Mouse (Mus musculus) MEL (cell line): ENCODE data around the gene Atp8b3. TPM values are rescaled to one million over a fixed set of nuclear protein-coding genes. Genes with fewer than 3 reads are reported as not detected.
A peak's percentile ranks its signal among the peaks of the same experiment; 100 is the strongest.

Experiments used
- DNase-seq: peaks from one replicate; pipeline ENCODE4 v3.0.0; 2011; ENCODE audit warnings: low read depth, low spot score
- H3K27ac ChIP-seq: 2 replicates; pipeline ENCODE4 v1.5.1; 2012; ENCODE audit warnings: low read depth, mild to moderate bottlenecking, control low read depth, low read length, moderate library complexity; ENCODE audit not compliant: control insufficient read depth
- H3K27me3 ChIP-seq, 2 experiments: fragments of 150-350 bp in 1 of 2; sonication (generic) in 1 of 2; 2 replicates each; pipeline ENCODE4 v1.6.1; 2012; ENCODE audit warnings: low read length in 2 of 2, mild to moderate bottlenecking in 2 of 2, improper control_type of control experiment in 1 of 2, moderate library complexity in 1 of 2; ENCODE audit not compliant: insufficient read depth in 2 of 2, control insufficient read depth in 1 of 2
- H3K36me3 ChIP-seq, 2 experiments: 2 replicates each; pipeline ENCODE4 v1.6.1; 2012 to 2014; ENCODE audit warnings: low read length in 2 of 2, improper control_type of control experiment in 1 of 2, inconsistent platforms in 1 of 2, mild to moderate bottlenecking in 1 of 2; ENCODE audit not compliant: insufficient read depth in 2 of 2, control insufficient read depth in 1 of 2
- H3K4me1 ChIP-seq, 2 experiments: fragments of 150-350 bp in 1 of 2; sonication (generic) in 1 of 2; 2 replicates each; pipeline ENCODE4 v1.6.1; 2012; ENCODE audit warnings: low read length in 2 of 2, improper control_type of control experiment in 1 of 2, mild to moderate bottlenecking in 1 of 2; ENCODE audit not compliant: insufficient read depth in 2 of 2, control insufficient read depth in 1 of 2
- H3K4me3 ChIP-seq, 2 experiments: fragments of 150-350 bp in 1 of 2; sonication (generic) in 1 of 2; 2 replicates each; pipeline ENCODE4 v1.5.1; 2012; ENCODE audit warnings: low read depth in 2 of 2, low read length in 2 of 2, mild to moderate bottlenecking in 2 of 2, moderate library complexity in 2 of 2, control low read depth in 1 of 2, improper control_type of control experiment in 1 of 2; ENCODE audit not compliant: control insufficient read depth in 1 of 2, insufficient read depth in 1 of 2
- H3K79me2 ChIP-seq: 2 replicates; pipeline ENCODE4 v1.6.1; 2012; ENCODE audit warnings: mild to moderate bottlenecking, low read length, moderate library complexity; ENCODE audit not compliant: control insufficient read depth, poor library complexity, insufficient read depth
- H3K9ac ChIP-seq: 2 replicates; pipeline ENCODE4 v1.6.1; 2012; ENCODE audit warnings: low read depth, mild to moderate bottlenecking, control low read depth, low read length, moderate library complexity; ENCODE audit not compliant: control insufficient read depth, poor library complexity, severe bottlenecking
- H3K9me3 ChIP-seq: fragments of 150-350 bp; sonication (generic); replicated peaks from 2 replicates; pipeline ENCODE4 v1.6.1; 2012; ENCODE audit warnings: mild to moderate bottlenecking, low read length, improper control_type of control experiment, moderate library complexity; ENCODE audit not compliant: insufficient read depth
- CHD1 ChIP-seq: IDR thresholded peaks from 2 replicates; pipeline ENCODE4 v1.6.1; 2012; ENCODE audit warnings: low read depth, mild to moderate bottlenecking, inconsistent platforms, low read length, improper control_type of control experiment
- CTCF ChIP-seq, 3 experiments: IDR thresholded peaks in 2 of 3; conservative IDR thresholded peaks in 1 of 3; 2 replicates each; pipeline ENCODE4 v1.5.1; 2011 to 2012; ENCODE audit warnings: low read length in 3 of 3, low read depth in 2 of 3, mild to moderate bottlenecking in 2 of 3, improper control_type of control experiment in 1 of 3, inconsistent platforms in 1 of 3, mixed read lengths in 1 of 3, moderate library complexity in 1 of 3; ENCODE audit not compliant: control insufficient read depth in 1 of 3, insufficient read depth in 1 of 3, poor library complexity in 1 of 3, severe bottlenecking in 1 of 3
- ELF1 ChIP-seq: IDR thresholded peaks from 2 replicates; pipeline ENCODE4 v1.6.1; 2014; ENCODE audit warnings: low read depth, mild to moderate bottlenecking, inconsistent platforms, low read length, improper control_type of control experiment, moderate library complexity
- EP300 ChIP-seq, 2 experiments: IDR thresholded peaks; 2 replicates each; pipeline ENCODE4 v1.6.1; 2011; ENCODE audit warnings: improper control_type of control experiment in 2 of 2, low read length in 2 of 2, low read depth in 1 of 2, mild to moderate bottlenecking in 1 of 2
- ETS1 ChIP-seq: IDR thresholded peaks from 2 replicates; pipeline ENCODE4 v1.6.1; 2012; ENCODE audit warnings: low read depth, mild to moderate bottlenecking, inconsistent platforms, low read length, improper control_type of control experiment, moderate library complexity
- GABPA ChIP-seq: IDR thresholded peaks from 2 replicates; pipeline ENCODE4 v1.6.1; 2012; ENCODE audit warnings: low read depth, mild to moderate bottlenecking, inconsistent platforms, low read length, improper control_type of control experiment, moderate library complexity
- HCFC1 ChIP-seq: IDR thresholded peaks from 2 replicates; pipeline ENCODE4 v1.6.1; 2012; ENCODE audit warnings: low read depth, mild to moderate bottlenecking, inconsistent platforms, low read length, improper control_type of control experiment, moderate library complexity
- JUND ChIP-seq: IDR thresholded peaks from 2 replicates; pipeline ENCODE4 v1.6.1; 2011; ENCODE audit warnings: low read depth, mild to moderate bottlenecking, improper control_type of control experiment, low read length
- KAT2A ChIP-seq: conservative IDR thresholded peaks from 2 replicates; pipeline ENCODE4 v1.6.1; 2012; ENCODE audit warnings: low read depth, low read length, improper control_type of control experiment, inconsistent platforms
- MAFK ChIP-seq: IDR thresholded peaks from 2 replicates; pipeline ENCODE4 v1.6.1; 2011; ENCODE audit warnings: low read depth, mild to moderate bottlenecking, low read length, improper control_type of control experiment, borderline replicate concordance
- MAX ChIP-seq: IDR thresholded peaks from 2 replicates; pipeline ENCODE4 v1.6.1; 2011; ENCODE audit warnings: low read length, improper control_type of control experiment
- MAZ ChIP-seq: IDR thresholded peaks from 2 replicates; pipeline ENCODE4 v1.6.1; 2012; ENCODE audit warnings: low read depth, mild to moderate bottlenecking, inconsistent platforms, low read length, improper control_type of control experiment
- MEF2A ChIP-seq: IDR thresholded peaks from 2 replicates; pipeline ENCODE4 v1.6.1; 2014; ENCODE audit warnings: low read depth, mild to moderate bottlenecking, inconsistent platforms, low read length, improper control_type of control experiment; ENCODE audit not compliant: poor library complexity, insufficient replicate concordance, severe bottlenecking; ENCODE audit errors: extremely low read depth
- MXI1 ChIP-seq: IDR thresholded peaks from 2 replicates; pipeline ENCODE4 v1.6.1; 2011; ENCODE audit warnings: mild to moderate bottlenecking, low read depth, low read length, improper control_type of control experiment
- MYC ChIP-seq: IDR thresholded peaks from 2 replicates; pipeline ENCODE4 v1.6.1; 2011; ENCODE audit warnings: low read depth, mild to moderate bottlenecking, low read length, improper control_type of control experiment, moderate library complexity
- NELFE ChIP-seq: IDR thresholded peaks from 2 replicates; pipeline ENCODE4 v1.6.1; 2011; ENCODE audit warnings: low read depth, low read length, improper control_type of control experiment
- NRF1 ChIP-seq: IDR thresholded peaks from 2 replicates; pipeline ENCODE4 v1.6.1; 2014; ENCODE audit warnings: low read depth, mild to moderate bottlenecking, inconsistent platforms, low read length, improper control_type of control experiment, moderate library complexity; ENCODE audit not compliant: poor library complexity, insufficient read depth, severe bottlenecking
- POLR2AphosphoS2 ChIP-seq: IDR thresholded peaks from 2 replicates; pipeline ENCODE4 v1.6.1; 2011; ENCODE audit warnings: low read length, improper control_type of control experiment
- POLR2AphosphoS5 ChIP-seq: IDR thresholded peaks from 2 replicates; pipeline ENCODE4 v1.6.1; 2012; ENCODE audit warnings: low read depth, borderline replicate concordance, mild to moderate bottlenecking, inconsistent platforms, low read length, moderate library complexity, mixed read lengths
- RAD21 ChIP-seq: IDR thresholded peaks from 2 replicates; pipeline ENCODE4 v1.6.1; 2011; ENCODE audit warnings: mild to moderate bottlenecking, low read depth, low read length, improper control_type of control experiment
- SIN3A ChIP-seq: IDR thresholded peaks from 2 replicates; pipeline ENCODE4 v1.6.1; 2012; ENCODE audit warnings: low read length, improper control_type of control experiment, inconsistent platforms
- SMC3 ChIP-seq: IDR thresholded peaks from 2 replicates; pipeline ENCODE4 v1.6.1; 2011; ENCODE audit warnings: low read depth, low read length, improper control_type of control experiment
- TAL1 ChIP-seq: IDR thresholded peaks from 2 replicates; pipeline ENCODE4 v1.6.1; 2012; ENCODE audit warnings: mild to moderate bottlenecking, inconsistent platforms, low read length, moderate library complexity, mixed read lengths
- TBP ChIP-seq: IDR thresholded peaks from 2 replicates; pipeline ENCODE4 v1.8.0; 2011; ENCODE audit warnings: low read depth, low read length, improper control_type of control experiment
- TCF12 ChIP-seq: IDR thresholded peaks from 2 replicates; pipeline ENCODE4 v1.6.1; 2014; ENCODE audit warnings: low read depth, mild to moderate bottlenecking, inconsistent platforms, low read length, improper control_type of control experiment, moderate library complexity
- UBTF ChIP-seq: IDR thresholded peaks from 2 replicates; pipeline ENCODE4 v1.6.1; 2012; ENCODE audit warnings: low read depth, mild to moderate bottlenecking, inconsistent platforms, low read length, improper control_type of control experiment, moderate library complexity, borderline replicate concordance; ENCODE audit not compliant: insufficient read depth
- USF1 ChIP-seq: IDR thresholded peaks from 2 replicates; pipeline ENCODE4 v1.6.1; 2014; ENCODE audit warnings: low read depth, mild to moderate bottlenecking, inconsistent platforms, low read length, improper control_type of control experiment, moderate library complexity
- USF2 ChIP-seq, 2 experiments: IDR thresholded peaks; 2 replicates each; pipeline ENCODE4 v1.6.1; 2011 to 2012; ENCODE audit warnings: improper control_type of control experiment in 2 of 2, low read length in 2 of 2, borderline replicate concordance in 1 of 2, inconsistent platforms in 1 of 2, low read depth in 1 of 2, mild to moderate bottlenecking in 1 of 2; ENCODE audit not compliant: insufficient read depth in 1 of 2
- ZC3H11A ChIP-seq: IDR thresholded peaks from 2 replicates; pipeline ENCODE4 v1.6.1; 2012; ENCODE audit warnings: low read depth, mild to moderate bottlenecking, inconsistent platforms, low read length, improper control_type of control experiment
- ZKSCAN1 ChIP-seq: IDR thresholded peaks from 2 replicates; pipeline ENCODE4 v1.6.1; 2012; ENCODE audit warnings: low read depth, mild to moderate bottlenecking, inconsistent platforms, low read length, improper control_type of control experiment, moderate library complexity
- ZMIZ1 ChIP-seq: IDR thresholded peaks from 2 replicates; pipeline ENCODE4 v1.6.1; 2012; ENCODE audit warnings: low read depth, mild to moderate bottlenecking, inconsistent platforms, low read length, improper control_type of control experiment, moderate library complexity
- ZNF384 ChIP-seq: IDR thresholded peaks from 2 replicates; pipeline ENCODE4 v1.6.1; 2012; ENCODE audit warnings: low read depth, mild to moderate bottlenecking, inconsistent platforms, low read length, improper control_type of control experiment
- polyA plus RNA-seq, 2 experiments: library from polyadenylated mRNA; stranded (reverse) in 1 of 2; unstranded in 1 of 2; fragments of >175 nt in 1 of 2; fragments of >200 nt in 1 of 2; gene quantifications; 2 replicates each; pipeline versions ENCODE4 v1.2.1 to v1.2.4; 2012; ENCODE audit warnings: low replicate concordance in 2 of 2, low read depth in 1 of 2; ENCODE audit not compliant: insufficient read length in 2 of 2, insufficient read depth in 1 of 2, missing spikeins in 1 of 2
- total RNA-seq: library from RNA; depleted of rRNA; stranded (reverse); fragments of 300-350 nt; gene quantifications from 2 replicates; pipeline ENCODE4 v1.2.3, GENCODE M21; 2012

Atp8b3 gene
- total and polyA plus RNA-seq, 3 experiments = 0.13 TPM; not detected in 2

DNA sequence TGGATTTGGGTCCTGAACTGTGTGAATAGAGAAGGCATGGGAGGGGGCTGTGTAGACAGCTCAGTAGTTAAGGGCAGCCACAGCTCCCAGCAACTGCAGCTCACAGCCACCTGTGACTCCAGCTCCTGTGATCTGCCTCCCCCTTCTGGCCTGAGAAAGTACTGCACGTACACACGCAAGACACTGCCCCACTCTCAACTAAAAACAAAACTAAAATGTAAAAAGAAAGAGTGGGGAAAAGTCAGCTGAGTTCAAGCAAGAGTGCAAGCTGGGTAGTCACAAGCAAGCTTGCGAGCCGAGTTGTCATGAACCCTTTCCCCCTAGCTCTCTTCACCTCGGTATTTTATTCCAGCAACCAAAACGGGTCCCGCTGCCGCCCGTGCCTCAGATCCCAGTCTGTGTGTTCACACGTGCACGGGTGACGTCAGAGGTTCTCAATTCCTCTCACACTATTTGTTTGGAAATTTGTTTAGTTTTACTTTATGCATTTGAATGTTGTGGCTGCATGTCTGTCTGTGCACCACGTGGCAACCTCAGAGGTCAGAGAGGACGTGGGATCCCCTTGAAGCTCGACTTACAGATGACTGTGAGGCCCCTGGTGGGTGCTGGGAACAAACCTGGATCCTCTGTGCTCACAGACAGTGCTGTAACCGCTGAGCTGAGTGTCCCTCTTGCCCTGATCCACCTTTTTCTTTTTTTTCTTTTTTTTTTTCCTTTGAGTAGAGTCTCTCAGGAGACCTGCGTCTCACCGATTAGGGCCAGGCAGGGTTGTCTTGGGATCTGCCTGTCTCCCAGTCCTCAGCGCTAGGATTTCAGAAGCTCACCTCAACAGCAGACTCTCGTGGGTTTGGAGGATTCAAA is 29.3 kb downstream of the Atp8b3 start (continued):
- peak; percentile 7; the same call in 1 of the 2 replicates for TF ChIP-seq ETS1
- TF ChIP-seq, all 39 proteins: peak for 15

DNA sequence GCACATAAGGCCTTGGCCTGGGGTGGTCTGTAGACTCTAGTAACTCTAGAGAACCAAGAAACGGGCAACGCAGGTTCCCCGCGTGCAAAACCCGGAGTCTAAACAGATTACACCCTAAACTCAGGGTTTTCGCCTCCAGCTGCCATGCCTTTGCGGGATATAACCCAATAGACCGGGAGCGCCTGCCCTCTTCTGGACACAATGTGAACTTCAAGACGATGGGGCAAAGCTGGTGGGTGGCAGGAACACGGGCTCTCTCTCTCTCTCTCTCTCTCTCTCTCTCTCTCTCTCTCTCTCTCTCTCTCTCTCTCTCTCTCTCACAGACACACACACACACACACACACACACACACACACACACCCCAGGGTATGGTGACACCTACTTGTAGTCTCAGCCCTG is 32.7 kb downstream of the Atp8b3 start:
- no peak overlapping the region for H3K4me3 ChIP-seq
- H3K27me3 ChIP-seq = peaks cover 6% of the 10 kb centered on the region in 2 experiments; a peak in 3 of 4 replicates
- peak; percentile 81 for DNase-seq
- no peak overlapping the region for H3K9ac ChIP-seq
- H3K9me3 ChIP-seq = no peaks in the 10 kb centered on the region
- no peak overlapping the region for H3K27ac ChIP-seq
- 0 out of 4 replicates have a peak, but pooled peaks cover 0 to 4% of the 10 kb centered on the region in 2 experiments for H3K4me1 ChIP-seq
- H3K79me2 ChIP-seq = no peaks in the 10 kb centered on the region; the same call in 1 of the 2 replicates
- H3K36me3 ChIP-seq = peaks cover 0 to 4% of the 10 kb centered on the region in 2 experiments; a peak in 1 of 4 replicates
- no peak for TF ChIP-seq USF1
- TF ChIP-seq KAT2A = no peak
- TF ChIP-seq ZC3H11A = peak; percentile 47
- no peak for TF ChIP-seq MAX
- no peak for TF ChIP-seq NRF1
- TF ChIP-seq TAL1 = no peak
- no peak for TF ChIP-seq ZKSCAN1
- TF ChIP-seq NELFE = no peak
- no peak for TF ChIP-seq CHD1
- no peak for TF ChIP-seq MEF2A
- TF ChIP-seq CTCF (IDR thresholded peaks at IDR 0.05 in 2 of 3, conservative IDR thresholded peaks at IDR 0.05 in 1 of 3; ENCODE audit: control insufficient read depth in 1 of 3, insufficient read depth in 1 of 3, low read depth in 2 of 3, low read length in 3 of 3, poor library complexity in 1 of 3, severe bottlenecking in 1 of 3) = peak; percentile 53 to 88 (median 73)
- 0 out of 2 replicates have a peak, but pooled peaks have one; percentile 38 for TF ChIP-seq MAZ
- no peak for TF ChIP-seq ETS1
- no peak for TF ChIP-seq POLR2AphosphoS2
- TF ChIP-seq ZNF384 = peak; percentile 29; the same call in 1 of the 2 replicates
- no peak for TF ChIP-seq MAFK
- peak; percentile 95; the same call in 1 of the 2 replicates for TF ChIP-seq JUND
- no peak for TF ChIP-seq MYC
- TF ChIP-seq USF2 (IDR thresholded peaks at IDR 0.05; ENCODE audit: borderline replicate concordance in 1 of 2, insufficient read depth in 1 of 2, low read depth in 1 of 2, low read length in 2 of 2) = no peak
- TF ChIP-seq GABPA = no peak
- TF ChIP-seq POLR2AphosphoS5 = no peak
- TF ChIP-seq RAD21 = peak; percentile 56
- TF ChIP-seq TCF12 = no peak
- no peak for TF ChIP-seq MXI1
- 0 out of 2 replicates have a peak, but pooled peaks have one; percentile 26 for TF ChIP-seq SIN3A
- TF ChIP-seq ZMIZ1 = no peak
- TF ChIP-seq SMC3 = peak; percentile 81
- TF ChIP-seq TBP = no peak
- TF ChIP-seq EP300 (IDR thresholded peaks at IDR 0.05; ENCODE audit: low read depth in 1 of 2, low read length in 2 of 2) = no peak
- no peak for TF ChIP-seq ELF1
- no peak for TF ChIP-seq UBTF
- TF ChIP-seq HCFC1 = no peak
